Mouse (Mus musculus): Measurements from ENCODE around the gene Tbx10. TPM values are rescaled to one million over a fixed set of nuclear protein-coding genes. Genes with fewer than 3 reads are reported as not detected.

The Tbx10 gene
- total and polyA plus RNA-seq, 3 experiments: not detected

GRCm38 (mm10) chr19:3947813-3948212 lies 44.7 kb upstream of the Tbx10 start:
- Histone ChIP-seq H3K36me3 (ENCODE audit: control insufficient read depth in 1 of 2, insufficient read depth in 2 of 2, low read length in 2 of 2) (peaks cover 0 to 6% of the 10 kb centered on the region in 2 experiments; a peak in 2 of 4 replicates), H3K9ac (ENCODE audit: control insufficient read depth, low read depth, low read length, poor library complexity, severe bottlenecking) (no peak overlapping the region), H3K79me2 (ENCODE audit: control insufficient read depth, insufficient read depth, low read length, poor library complexity) (no peaks in the 10 kb centered on the region), H3K27me3 (ENCODE audit: control insufficient read depth in 1 of 2, insufficient read depth in 2 of 2, low read length in 2 of 2) (no peaks in the 10 kb centered on the region), H3K4me3 (ENCODE audit: control insufficient read depth in 1 of 2, insufficient read depth in 1 of 2, low read depth in 2 of 2, low read length in 2 of 2) (no peak overlapping the region), H3K4me1 (ENCODE audit: control insufficient read depth in 1 of 2, insufficient read depth in 2 of 2, low read length in 2 of 2) (peaks cover 6 to 7% of the 10 kb centered on the region in 2 experiments; a peak in 3 of 4 replicates), H3K27ac (ENCODE audit: control insufficient read depth, low read depth, low read length) (no peak overlapping the region), H3K9me3 (replicated peaks; ENCODE audit: insufficient read depth, low read length) (no peaks in the 10 kb centered on the region)
- TF ChIP-seq KAT2A (conservative IDR thresholded peaks at IDR 0.05; ENCODE audit: low read depth, low read length): no peak
- no peak for TF ChIP-seq USF1 (IDR thresholded peaks at IDR 0.05; ENCODE audit: low read depth, low read length)
- TF ChIP-seq JUND (IDR thresholded peaks at IDR 0.05; ENCODE audit: low read depth, low read length): no peak
- no peak for TF ChIP-seq NRF1 (IDR thresholded peaks at IDR 0.05; ENCODE audit: insufficient read depth, low read depth, low read length, poor library complexity, severe bottlenecking)
- TF ChIP-seq EP300 (IDR thresholded peaks at IDR 0.05; ENCODE audit: low read depth in 1 of 2, low read length in 2 of 2): no peak
- TF ChIP-seq CTCF (IDR thresholded peaks at IDR 0.05 in 2 of 3, conservative IDR thresholded peaks at IDR 0.05 in 1 of 3; ENCODE audit: control insufficient read depth in 1 of 3, insufficient read depth in 1 of 3, low read depth in 2 of 3, low read length in 3 of 3, poor library complexity in 1 of 3, severe bottlenecking in 1 of 3): no peak
- no peak for TF ChIP-seq MAFK (IDR thresholded peaks at IDR 0.05; ENCODE audit: borderline replicate concordance, low read depth, low read length)
- no peak for DNase-seq (ENCODE audit: low read depth, low spot score)

DNA sequence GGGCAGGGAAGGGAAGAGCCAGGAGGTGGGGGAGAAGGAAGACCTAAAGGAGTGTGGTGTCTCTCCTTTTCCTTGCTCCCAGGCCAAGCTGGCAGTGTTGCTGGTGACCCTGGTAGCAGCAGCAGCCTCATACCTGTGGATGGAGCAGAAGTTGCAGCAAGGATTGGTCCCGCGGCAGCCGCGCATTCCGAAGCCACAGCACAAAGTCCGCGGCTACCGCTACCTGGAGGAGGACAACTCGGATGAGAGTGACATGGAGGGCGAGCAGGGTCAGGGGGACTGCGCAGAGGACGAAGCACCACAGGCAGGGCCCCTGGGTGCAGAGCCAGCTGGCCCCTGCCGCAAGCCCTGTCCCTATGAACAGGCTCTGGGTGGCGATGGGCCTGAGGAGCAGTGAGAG lies 44.0 kb upstream of the Tbx10 start:
- Histone ChIP-seq H3K9ac (ENCODE audit: control insufficient read depth, low read depth, low read length, poor library complexity, severe bottlenecking) (no peak overlapping the region), H3K27me3 (ENCODE audit: control insufficient read depth in 1 of 2, insufficient read depth in 2 of 2, low read length in 2 of 2) (no peaks in the 10 kb centered on the region), H3K9me3 (replicated peaks; ENCODE audit: insufficient read depth, low read length) (no peaks in the 10 kb centered on the region), H3K36me3 (ENCODE audit: control insufficient read depth in 1 of 2, insufficient read depth in 2 of 2, low read length in 2 of 2) (peaks cover 0 to 6% of the 10 kb centered on the region in 2 experiments; a peak in 2 of 4 replicates), H3K27ac (ENCODE audit: control insufficient read depth, low read depth, low read length) (no peak overlapping the region), H3K4me3 (ENCODE audit: control insufficient read depth in 1 of 2, insufficient read depth in 1 of 2, low read depth in 2 of 2, low read length in 2 of 2) (no peak overlapping the region), H3K79me2 (ENCODE audit: control insufficient read depth, insufficient read depth, low read length, poor library complexity) (no peaks in the 10 kb centered on the region), H3K4me1 (ENCODE audit: control insufficient read depth in 1 of 2, insufficient read depth in 2 of 2, low read length in 2 of 2) (peaks cover 6 to 7% of the 10 kb centered on the region in 2 experiments; a peak in 3 of 4 replicates)
- DNase-seq (ENCODE audit: low read depth, low spot score): no peak
- no peak for TF ChIP-seq MAX (IDR thresholded peaks at IDR 0.05; ENCODE audit: low read length)
- TF ChIP-seq MYB (IDR thresholded peaks at IDR 0.05; ENCODE audit: low read depth, low read length): no peak
- TF ChIP-seq USF1 (IDR thresholded peaks at IDR 0.05; ENCODE audit: low read depth, low read length): no peak
- TF ChIP-seq POLR2AphosphoS5 (IDR thresholded peaks at IDR 0.05; ENCODE audit: borderline replicate concordance, low read depth, low read length): no peak

DNA sequence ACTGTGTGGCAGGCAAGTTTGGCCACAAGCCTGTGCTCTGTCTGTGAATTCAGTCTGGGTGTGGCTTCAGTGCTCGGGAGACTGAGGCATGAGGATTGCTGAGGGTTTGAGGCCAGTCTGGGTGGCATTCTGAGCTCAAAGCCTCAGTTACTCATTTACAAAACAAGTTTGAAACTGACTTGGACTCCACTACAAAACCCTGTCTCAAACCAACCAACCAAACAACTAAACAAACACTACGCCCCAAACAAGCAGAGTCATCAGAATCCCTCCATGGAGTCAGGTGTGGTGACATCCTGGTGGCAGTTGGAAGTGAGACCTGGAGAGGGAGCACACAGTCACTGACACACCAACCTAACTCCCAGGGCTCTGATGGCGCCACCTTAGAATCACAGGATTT lies 42.2 kb upstream of the Tbx10 start:
- no peaks in the 10 kb centered on the region for H3K79me2 ChIP-seq (ENCODE audit: control insufficient read depth, insufficient read depth, low read length, poor library complexity)
- no peak overlapping the region for H3K4me3 ChIP-seq (ENCODE audit: control insufficient read depth in 1 of 2, insufficient read depth in 1 of 2, low read depth in 2 of 2, low read length in 2 of 2)
- no peak overlapping the region for H3K9ac ChIP-seq (ENCODE audit: control insufficient read depth, low read depth, low read length, poor library complexity, severe bottlenecking)
- H3K27me3 ChIP-seq (ENCODE audit: control insufficient read depth in 1 of 2, insufficient read depth in 2 of 2, low read length in 2 of 2): no peaks in the 10 kb centered on the region
- no peak overlapping the region for H3K27ac ChIP-seq (ENCODE audit: control insufficient read depth, low read depth, low read length)
- H3K9me3 ChIP-seq (replicated peaks; ENCODE audit: insufficient read depth, low read length): no peaks in the 10 kb centered on the region
- H3K4me1 ChIP-seq (ENCODE audit: control insufficient read depth in 1 of 2, insufficient read depth in 2 of 2, low read length in 2 of 2): peaks cover 6 to 7% of the 10 kb centered on the region in 2 experiments; a peak in 3 of 4 replicates
- H3K36me3 ChIP-seq (ENCODE audit: control insufficient read depth in 1 of 2, insufficient read depth in 2 of 2, low read length in 2 of 2): 0 out of 4 replicates have a peak, but pooled peaks cover 0 to 4% of the 10 kb centered on the region in 2 experiments
- TF ChIP-seq SIN3A (IDR thresholded peaks at IDR 0.05; ENCODE audit: low read length) (no peak), POLR2AphosphoS5 (IDR thresholded peaks at IDR 0.05; ENCODE audit: borderline replicate concordance, low read depth, low read length) (no peak), USF1 (IDR thresholded peaks at IDR 0.05; ENCODE audit: low read depth, low read length) (no peak)
- no peak for DNase-seq (ENCODE audit: low read depth, low spot score)

Measured in MEL (cell line).